Mouse (Mus musculus) cerebellum, adult 11-12 months (tissue): ENCODE measurements around the gene Ccn5.
A peak's percentile ranks its signal among the peaks of the same experiment; 100 is the strongest.

Experiments
- DNase-seq: peaks from one replicate; pipeline ENCODE4 v3.0.0; 2022

Ccn5 gene

GRCm38 (mm10) chr2:163853461-163853901 is 32.8 kb downstream of the Ccn5 start, which contains the start of gene Kcnk15:
Gene Kcnk15 (plus strand): TSS chr2:163853651.
- DNase-seq: no peak

GRCm38 (mm10) chr2:163857233-163857632 is 36.6 kb downstream of the Ccn5 start:
- no peak for DNase-seq

- peak; percentile 60 for DNase-seq
These were observed 37.7 kb downstream of the Ccn5 start for GRCm38 (mm10) chr2:163858254-163858947.

- peak; percentile 58 for DNase-seq
These were observed 44.6 kb downstream of the Ccn5 start for GRCm38 (mm10) chr2:163865311-163865710.

GRCm38 (mm10) chr2:163866061-163866460 is 45.4 kb downstream of the Ccn5 start:
- DNase-seq: no peak

GRCm38 (mm10) chr2:163869783-163870182 is 49.1 kb downstream of the Ccn5 start:
- DNase-seq: no peak

GRCm38 (mm10) chr2:163871266-163871665 is 50.6 kb downstream of the Ccn5 start:
- DNase-seq: no peak

GRCm38 (mm10) chr2:163871906-163872305 is 51.2 kb downstream of the Ccn5 start:
- DNase-seq: no peak

GRCm38 (mm10) chr2:163874877-163875276 is 54.2 kb downstream of the Ccn5 start:
- no peak for DNase-seq

GRCm38 (mm10) chr2:163875484-163875883 is 54.8 kb downstream of the Ccn5 start:
- no peak for DNase-seq

- DNase-seq: no peak
These were observed 56.3 kb downstream of the Ccn5 start for GRCm38 (mm10) chr2:163876830-163877498.

GRCm38 (mm10) chr2:163880891-163881290 is 60.2 kb downstream of the Ccn5 start:
- peak; percentile 73 for DNase-seq
